Comparison of ENCODE assay signal across 10 mouse cellular contexts in the genomic region with DNA sequence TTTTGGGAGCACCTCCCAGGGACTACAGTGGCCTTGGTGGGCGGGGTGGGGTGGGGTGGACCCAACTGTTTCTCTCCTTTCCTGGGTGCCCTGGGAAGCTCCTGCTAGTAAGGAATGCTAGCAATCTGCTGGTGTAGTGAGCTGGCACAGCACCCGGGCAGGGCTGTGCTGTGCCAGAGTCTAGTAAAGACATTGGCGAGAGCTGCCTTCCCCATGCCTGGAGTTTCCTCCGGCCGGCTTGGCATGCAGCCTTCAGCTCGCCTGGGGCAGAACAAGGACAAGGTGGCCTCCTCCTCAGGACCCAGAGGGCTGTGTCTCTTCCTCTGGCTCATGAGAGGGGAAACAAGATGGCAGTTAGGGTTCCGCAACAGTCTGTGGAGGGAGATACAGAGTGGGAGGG.
DNase-seq lines count a peak whose midpoint lies in the region; ATAC-seq lines count a peak whose summit lies in the region.
"Had no signal": no experiment of that assay in that cellular context is flagged by ENCODE, and none has a peak within 500 bp of the region (broad histone marks: within the 10 kb centered on the region; RNA-seq: fewer than 3 reads in every experiment).

No protein-coding gene starts in this region.

- H3K9ac ChIP-seq in heart, embryonic 14.5 days (ENCODE audit: low read length), result peak overlapping the region; percentile 50; the same call in 1 of the 2 replicates
- no peak overlapping the region for H3K9ac ChIP-seq in hindbrain, embryonic 16.5 days (ENCODE audit: low read depth, low read length)
- H3K9ac ChIP-seq: embryonic facial prominence, embryonic 15.5 days had no signal

- H3K4me2 ChIP-seq in heart, embryonic 14.5 days (ENCODE audit: low read length), result no peak overlapping the region
- no peak overlapping the region for H3K4me2 ChIP-seq in hindbrain, embryonic 16.5 days (ENCODE audit: low read length)
- H3K4me2 ChIP-seq: embryonic facial prominence, embryonic 15.5 days had no signal

- ATAC-seq in heart, embryonic 14.5 days (ENCODE audit: insufficient number of reproducible peaks, insufficient read depth, low FRiP score, low read depth), result no peak
- no peak for ATAC-seq in hindbrain, embryonic 16.5 days
- ATAC-seq: intestine, embryonic 16.5 days had no signal

- 68% methylated on average over 7 of the region's 7 CpGs for WGBS in heart, embryonic 14.5 days
- 48% methylated on average over 7 of the region's 7 CpGs for WGBS in hindbrain, embryonic 16.5 days

- peak overlapping the region in 1 of 2 experiments; percentile 38; a peak in 1 of 4 replicates for H3K27ac ChIP-seq in heart, embryonic 14.5 days (replicated peaks in 1 of 2; ENCODE audit: control insufficient read depth in 1 of 2, insufficient read depth in 1 of 2, low read depth in 2 of 2, low read length in 2 of 2)
- no peak overlapping the region for H3K27ac ChIP-seq in hindbrain, embryonic 16.5 days (ENCODE audit: low read depth, low read length)
- H3K27ac ChIP-seq: embryonic facial prominence, embryonic 15.5 days had no signal

- no peak overlapping the region for H3K4me3 ChIP-seq in heart, embryonic 14.5 days (ENCODE audit: control insufficient read depth in 1 of 2, insufficient read depth in 1 of 2, low read depth in 1 of 2, low read length in 2 of 2)
- no peak overlapping the region for H3K4me3 ChIP-seq in hindbrain, embryonic 16.5 days (ENCODE audit: low read length)
- H3K4me3 ChIP-seq: embryonic facial prominence, embryonic 15.5 days had no signal

- H3K4me1 ChIP-seq in heart, embryonic 14.5 days (ENCODE audit: control insufficient read depth in 2 of 2, insufficient read depth in 2 of 2, low read length in 2 of 2), result peaks cover 50 to 68% of the 10 kb centered on the region in 2 experiments
- peaks cover 14% of the 10 kb centered on the region for H3K4me1 ChIP-seq in hindbrain, embryonic 16.5 days (ENCODE audit: control insufficient read depth, insufficient read depth, low read depth, low read length)

- H3K27me3 ChIP-seq in heart, embryonic 14.5 days (ENCODE audit: control insufficient read depth, insufficient read depth, low read length), result no peaks in the 10 kb centered on the region
- peaks cover 21% of the 10 kb centered on the region for H3K27me3 ChIP-seq in hindbrain, embryonic 16.5 days (replicated peaks; ENCODE audit: control insufficient read depth, insufficient read depth, low read length)

- DNase-seq in ovary, adult 18-20 months (ENCODE audit: low spot score), result peak; percentile 64
- DNase-seq in ovary, postnatal 10 days (ENCODE audit: low spot score), result no peak
- peak; percentile 75 for DNase-seq in cerebellum, adult 11-12 months
- DNase-seq in lung, postnatal 4 days, result peak; percentile 33 to 62
- DNase-seq in embryo, embryonic 10 days (ENCODE audit: low spot score), result no peak
- no peak for DNase-seq in urinary bladder, postnatal 4 days (ENCODE audit: low spot score in 2 of 2)

- 0 out of 2 replicates have a peak, but pooled peaks cover 4% of the 10 kb centered on the region for H3K36me3 ChIP-seq in heart, embryonic 14.5 days (ENCODE audit: control insufficient read depth, insufficient read depth, low read length)
- no peaks in the 10 kb centered on the region for H3K36me3 ChIP-seq in hindbrain, embryonic 16.5 days (ENCODE audit: control insufficient read depth, insufficient read depth, low read length)
- H3K36me3 ChIP-seq: embryonic facial prominence, embryonic 15.5 days had no signal

- H3K9me3 ChIP-seq in heart, embryonic 14.5 days (ENCODE audit: control insufficient read depth, low read length), result no peaks in the 10 kb centered on the region
- H3K9me3 ChIP-seq in hindbrain, embryonic 16.5 days (ENCODE audit: control insufficient read depth, low read length), result no peaks in the 10 kb centered on the region
- H3K9me3 ChIP-seq: embryonic facial prominence, embryonic 15.5 days had no signal

Comparison
In these comparisons a context has a peak if more than half of its experiments do, and no peak if none do; other contexts are left out.
1. DNase-seq: peak in ovary, adult 18-20 months (single experiment), cerebellum, adult 11-12 months (single experiment) and lung, postnatal 4 days (2 of 2); none in ovary, postnatal 10 days (single experiment), embryo, embryonic 10 days (single experiment) and urinary bladder, postnatal 4 days (0 of 2).